Mouse (Mus musculus) frontal cortex, postnatal 10 days (tissue): ENCODE data around the gene Psmd5.

Experiments used
- DNase-seq, 2 experiments: peaks; one replicate each; pipeline ENCODE4 v3.0.0; 2022; ENCODE audit warnings: low spot score in 2 of 2, mixed read lengths in 1 of 2

The Psmd5 gene

DNA sequence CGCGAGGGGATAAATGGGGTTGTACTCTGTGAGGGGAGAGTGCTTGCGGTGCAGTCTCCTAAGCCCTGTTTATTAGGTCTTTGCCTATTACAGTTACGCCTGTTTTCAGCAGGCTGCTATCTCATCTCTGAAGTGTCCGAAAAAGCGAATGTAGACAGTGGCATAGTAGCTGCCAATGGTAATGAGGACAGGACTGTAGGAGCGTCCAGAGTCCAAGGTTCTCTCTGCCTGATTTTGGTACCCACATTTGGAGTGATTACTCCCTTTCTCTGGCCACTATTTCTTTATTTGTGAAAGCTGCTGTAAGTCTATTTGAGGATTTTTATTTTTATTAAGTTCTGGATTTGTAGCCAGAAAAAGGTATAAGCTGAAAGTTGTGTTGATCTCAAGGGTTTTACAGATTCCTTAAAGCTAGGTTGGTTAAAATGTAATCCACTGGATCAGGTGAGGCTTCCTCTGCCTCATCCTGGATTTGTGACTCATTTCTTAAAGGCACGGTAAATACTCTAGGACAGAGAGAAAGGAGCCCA lies at the start of gene Psmd5:
Gene Psmd5, minus strand, starts transcription at position 153 of the 530 bp plus-strand sequence.
- DNase-seq: no peak

DNA sequence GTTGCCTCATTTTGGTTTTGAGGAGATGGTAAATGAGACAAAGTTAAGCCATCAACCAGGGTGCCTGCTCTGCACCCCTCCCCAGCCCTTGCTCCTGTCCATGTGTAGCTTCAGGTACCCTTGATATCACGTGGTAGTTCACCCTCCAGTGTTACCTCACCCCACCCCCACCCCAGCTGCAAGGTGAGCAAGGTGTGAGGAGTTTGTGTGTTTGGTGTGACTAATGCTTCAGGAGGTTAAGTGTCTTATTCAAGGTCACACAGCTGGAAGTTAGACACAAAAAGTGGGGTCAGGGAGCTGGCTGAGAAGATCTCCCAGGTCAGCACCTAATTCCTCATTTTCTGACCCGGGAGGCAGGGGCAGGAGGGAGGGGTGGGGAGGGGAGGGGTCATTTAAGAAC lies 48.0 kb upstream of the Psmd5 start:
- DNase-seq: no peak

DNA sequence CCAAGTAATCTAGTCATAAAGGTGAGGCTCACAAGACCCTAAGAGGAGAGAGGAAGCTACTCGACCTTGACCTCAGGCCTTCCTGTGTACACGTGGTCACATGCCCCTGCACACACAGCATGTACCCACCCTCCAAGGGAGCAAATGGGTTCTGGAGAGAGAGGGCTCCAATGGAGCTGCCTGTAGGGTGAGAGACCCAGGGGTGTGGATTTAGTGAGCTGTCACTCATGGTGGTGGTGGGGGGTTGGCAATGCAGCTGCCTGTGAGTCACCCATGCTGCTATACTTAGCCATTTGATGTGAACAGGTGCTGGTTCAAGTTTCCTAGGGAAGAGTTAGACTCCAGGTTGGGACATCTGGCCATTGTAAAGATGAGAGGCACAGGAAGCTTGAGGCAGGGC lies 45.4 kb upstream of the Psmd5 start:
- DNase-seq: no peak

DNA sequence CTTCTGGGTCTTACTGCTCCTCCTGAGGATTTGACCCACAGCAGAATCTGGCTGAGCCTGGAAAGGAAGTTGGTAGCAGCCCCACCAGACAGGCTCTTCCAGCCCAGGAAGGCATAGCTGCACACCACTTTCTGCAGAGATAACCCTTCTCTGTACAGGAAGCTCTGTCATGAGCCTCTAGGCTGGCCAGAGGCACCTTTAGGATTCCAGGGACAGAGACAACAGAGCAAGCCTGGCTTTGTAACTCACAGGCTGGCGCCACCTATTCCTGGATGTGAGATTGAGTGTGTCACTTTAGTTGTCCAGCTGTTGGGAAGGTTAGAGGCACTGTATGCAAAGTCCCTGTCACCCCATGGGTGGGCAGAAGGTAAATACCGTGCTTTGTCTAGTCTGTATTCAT lies 40.3 kb upstream of the Psmd5 start:
- no peak for DNase-seq

DNA sequence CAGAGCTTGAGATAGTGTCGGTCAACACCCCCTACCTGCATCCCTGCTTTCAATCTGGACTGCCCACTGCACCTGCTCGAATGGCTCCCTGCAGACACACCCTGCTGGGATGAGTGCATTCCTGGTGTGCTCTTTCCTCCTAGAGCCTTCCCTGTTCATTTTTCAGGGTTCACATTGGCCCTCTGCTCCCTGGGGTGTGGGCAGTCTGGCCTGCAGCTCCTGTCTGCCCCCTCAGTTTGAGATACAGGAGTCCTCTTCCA lies 40.0 kb upstream of the Psmd5 start:
- DNase-seq: no peak

DNA sequence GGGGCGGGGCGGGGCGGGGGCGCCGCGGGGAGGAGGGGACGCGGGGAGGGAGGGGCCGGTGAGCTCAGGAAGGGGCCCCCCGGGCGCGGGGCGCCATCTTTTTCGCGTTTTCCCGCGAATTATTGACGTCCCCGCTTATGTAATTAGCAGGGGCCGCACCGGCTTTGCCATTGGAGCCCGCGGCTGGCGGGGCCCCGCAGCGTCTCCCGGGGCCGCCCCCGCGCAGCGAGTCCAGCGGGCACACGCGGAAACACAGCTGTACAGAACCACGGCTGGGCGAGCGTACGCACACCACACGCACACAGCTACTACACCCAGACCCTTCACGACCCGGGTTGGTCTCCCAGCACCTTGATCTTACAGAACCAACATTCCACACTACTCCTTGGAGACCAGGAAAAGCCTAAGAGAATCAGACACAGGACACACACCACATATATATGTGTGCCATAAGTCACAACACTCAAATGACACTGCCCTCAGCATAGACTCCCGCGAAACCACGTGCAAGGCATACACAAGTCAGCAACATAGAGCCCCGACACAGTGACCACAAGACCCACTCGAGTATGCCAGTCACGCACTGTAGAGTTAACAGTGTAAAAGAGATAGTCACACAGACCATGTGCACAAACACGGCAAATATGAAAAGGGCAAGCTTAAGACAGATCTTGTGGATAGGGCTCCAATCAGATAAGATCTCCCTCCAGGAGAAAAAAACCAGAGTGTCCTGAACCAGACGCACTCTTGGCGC lies 39.5 kb upstream of the Psmd5 start:
- DNase-seq: peak in 1 of 2 experiments; percentile 34

DNA sequence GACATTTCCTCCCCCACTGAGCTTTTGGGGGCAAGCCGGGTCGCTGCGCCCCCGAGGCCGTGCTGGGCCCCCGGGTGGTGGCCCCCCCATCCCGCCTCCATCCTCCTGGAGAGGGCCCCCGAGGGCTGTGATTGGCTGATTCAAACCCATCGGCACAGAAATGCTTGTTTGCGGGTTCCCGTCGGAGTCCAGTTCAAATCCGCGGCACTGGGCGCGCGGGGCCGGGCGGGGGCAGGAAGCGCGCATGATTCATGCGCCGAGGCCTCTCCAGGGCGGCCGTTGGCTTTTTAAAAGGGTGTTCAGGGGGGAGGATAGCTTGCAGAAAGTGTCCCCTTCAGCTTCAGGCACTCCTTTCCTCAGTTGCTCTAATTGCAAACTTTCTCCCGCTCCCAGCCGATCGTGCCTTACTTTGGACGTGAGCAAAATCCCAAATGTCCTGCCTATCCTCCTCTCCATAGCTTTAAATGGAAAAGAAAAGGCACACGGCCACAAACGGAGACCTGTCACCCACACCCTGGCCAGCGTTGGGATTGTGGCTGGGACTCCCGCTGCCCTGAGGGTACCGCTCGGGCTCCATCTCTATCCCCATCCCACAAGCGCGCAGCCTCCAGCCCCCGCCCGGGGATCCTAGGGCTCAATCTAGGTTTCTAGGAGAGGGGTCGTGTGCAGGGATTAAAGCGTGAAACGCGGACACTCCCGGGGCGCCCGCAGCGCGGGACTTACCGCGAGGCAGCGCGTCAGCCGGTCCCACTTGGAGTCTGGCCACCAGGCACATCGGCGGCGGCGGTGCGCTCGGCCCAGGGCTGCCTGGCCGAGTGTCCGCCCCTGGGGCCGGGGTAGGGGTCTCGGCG lies 38.7 kb upstream of the Psmd5 start, which contains the start of gene Phf19:
Gene Phf19, minus strand, starts transcription at position 809 of the 851 bp plus-strand sequence.
- no peak for DNase-seq

DNA sequence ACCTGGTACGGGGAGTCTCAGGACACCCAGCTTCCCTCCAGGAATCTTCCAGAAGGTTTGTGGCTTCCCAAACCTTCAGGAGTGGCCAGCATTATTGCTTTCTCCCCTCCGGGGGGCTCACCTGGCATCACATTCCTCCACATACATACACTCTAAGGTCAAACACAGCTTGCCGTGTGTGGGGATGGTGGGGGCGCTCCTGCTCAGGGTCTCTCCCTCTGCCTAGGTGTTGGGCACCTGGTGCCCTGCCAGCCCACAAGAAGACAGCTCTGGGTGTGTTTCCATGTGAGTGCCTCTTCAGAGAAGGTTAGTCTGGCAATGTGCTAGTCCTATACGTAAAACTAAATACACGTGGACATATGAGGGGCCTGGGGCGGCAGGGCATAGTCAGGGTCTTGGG lies 37.8 kb upstream of the Psmd5 start:
- no peak for DNase-seq

DNA sequence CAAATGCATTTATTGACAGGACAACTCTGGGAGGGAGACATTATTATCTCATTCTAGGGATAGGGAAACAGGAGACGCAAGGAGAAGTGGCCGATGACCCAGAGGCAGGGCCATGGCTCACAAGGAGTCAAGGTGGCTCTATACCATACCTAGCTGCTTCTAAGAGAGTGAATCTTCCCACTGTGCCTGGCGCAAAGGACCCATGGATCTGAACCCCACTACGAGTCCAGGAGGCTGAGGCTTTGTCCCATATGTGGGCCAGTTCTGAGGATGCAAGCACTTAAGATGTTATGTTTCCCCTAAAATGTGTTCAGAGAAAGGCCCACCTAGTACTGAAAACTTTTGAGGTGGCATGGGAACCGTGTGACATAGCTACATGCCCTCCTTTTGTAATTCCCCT lies 37.1 kb upstream of the Psmd5 start:
- DNase-seq: no peak

DNA sequence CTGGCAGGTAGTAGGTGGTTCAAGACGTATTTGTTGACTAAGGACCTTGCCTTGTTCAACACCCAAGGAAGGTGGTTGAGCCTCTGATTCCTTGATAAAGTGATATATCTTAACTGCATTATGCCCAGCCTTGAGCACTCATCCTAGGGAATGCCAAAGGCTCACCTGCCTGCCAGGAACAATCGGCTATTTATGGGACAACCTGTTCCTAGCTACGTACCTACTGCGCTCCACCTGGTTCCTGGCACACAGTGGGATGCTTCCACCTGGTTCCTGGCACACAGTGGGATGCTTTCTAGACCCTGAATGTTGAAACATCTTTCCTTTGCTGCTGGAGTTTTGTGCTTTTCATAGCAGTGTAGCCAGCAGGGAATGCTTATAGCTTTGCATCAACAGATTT lies 35.0 kb upstream of the Psmd5 start:
- DNase-seq: no peak

DNA sequence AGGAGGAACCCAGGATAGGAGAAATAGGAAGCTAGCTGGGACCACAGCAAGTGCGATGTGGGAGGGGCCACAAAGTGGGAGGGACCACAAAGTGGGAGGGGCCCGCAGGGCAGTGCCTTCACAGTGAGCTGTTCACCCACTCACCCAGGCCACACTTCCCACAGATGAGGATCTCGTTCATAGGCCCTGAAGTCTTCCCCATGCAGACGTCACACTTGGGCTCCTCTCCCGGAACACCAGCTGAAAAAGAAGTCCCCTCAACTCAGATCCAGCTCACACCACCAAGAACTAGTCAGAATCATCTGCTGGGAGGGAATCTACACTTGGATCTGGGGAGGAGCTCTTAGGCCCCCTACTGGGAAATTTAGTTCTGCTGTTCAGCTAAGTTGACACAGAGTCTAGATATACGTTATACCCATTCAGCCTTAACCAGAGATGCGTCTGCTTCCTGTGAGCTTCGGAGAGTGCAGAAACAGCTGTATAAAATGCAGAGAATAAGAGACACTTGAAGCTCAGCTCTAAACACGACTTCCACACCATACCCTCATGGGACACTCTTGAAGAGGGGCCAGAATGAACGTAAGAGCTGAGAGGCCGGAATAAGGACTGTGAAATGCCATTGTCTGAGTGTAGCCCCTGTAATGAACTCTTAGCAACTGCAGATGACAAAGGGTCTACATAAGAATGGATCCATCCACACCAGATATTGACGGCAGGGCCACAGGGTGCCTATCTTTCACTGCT lies 32.3 kb upstream of the Psmd5 start:
- peak; percentile 32 to 48 for DNase-seq

DNA sequence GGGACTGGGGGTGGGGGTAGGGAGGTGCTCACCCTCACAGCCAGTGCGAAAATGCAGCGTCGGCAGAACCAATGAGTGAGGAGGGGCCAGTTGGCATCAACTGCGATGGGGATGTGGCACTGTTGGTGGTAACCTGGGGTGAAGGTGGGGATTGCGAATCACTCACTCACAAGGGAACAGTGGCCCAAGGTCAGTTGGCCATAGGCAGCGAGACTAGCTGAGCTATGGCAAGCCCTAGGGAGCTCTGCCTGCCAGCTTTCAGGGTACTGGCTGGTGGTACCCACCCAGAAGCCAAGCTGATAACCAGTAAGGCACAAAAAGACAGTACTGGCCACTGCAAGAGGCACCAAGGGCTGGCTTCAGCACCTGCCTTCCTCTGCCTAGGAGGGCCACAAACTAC lies 31.7 kb upstream of the Psmd5 start:
- no peak for DNase-seq

DNA sequence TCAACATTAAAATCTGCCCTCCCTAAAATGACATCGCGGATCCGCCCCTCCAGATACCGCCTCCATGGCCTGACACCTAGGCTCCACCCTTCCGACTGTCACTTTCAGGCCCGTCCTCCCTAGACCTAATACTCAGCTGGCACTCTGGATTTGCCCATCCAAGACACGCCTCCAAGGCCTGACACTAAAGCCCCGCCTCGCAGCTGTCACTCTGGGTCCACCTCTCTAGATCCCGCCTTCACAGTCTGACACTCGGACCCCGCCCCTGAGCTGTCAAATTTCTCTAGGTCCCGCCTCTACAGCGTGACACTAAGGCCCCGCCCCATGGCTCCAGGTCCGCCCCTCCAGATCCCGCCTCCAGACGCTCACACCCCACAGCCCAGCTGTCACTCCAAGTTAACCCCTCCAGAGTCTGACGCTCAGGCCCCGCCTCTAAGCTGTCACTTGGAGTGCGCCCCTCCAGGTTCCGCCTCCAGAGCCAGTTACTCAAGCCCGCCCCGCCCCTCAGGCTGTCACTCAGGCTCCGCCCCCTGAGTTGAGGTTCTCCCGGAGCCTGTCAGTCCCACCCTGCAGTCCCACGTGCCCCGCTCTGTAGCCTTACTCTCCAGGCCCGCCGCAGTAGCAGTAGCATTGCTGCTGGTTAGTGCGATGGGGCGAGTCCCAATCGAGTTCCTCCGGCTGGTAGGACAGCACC lies 30.2 kb upstream of the Psmd5 start:
- peak; percentile 98 to 99 for DNase-seq

DNA sequence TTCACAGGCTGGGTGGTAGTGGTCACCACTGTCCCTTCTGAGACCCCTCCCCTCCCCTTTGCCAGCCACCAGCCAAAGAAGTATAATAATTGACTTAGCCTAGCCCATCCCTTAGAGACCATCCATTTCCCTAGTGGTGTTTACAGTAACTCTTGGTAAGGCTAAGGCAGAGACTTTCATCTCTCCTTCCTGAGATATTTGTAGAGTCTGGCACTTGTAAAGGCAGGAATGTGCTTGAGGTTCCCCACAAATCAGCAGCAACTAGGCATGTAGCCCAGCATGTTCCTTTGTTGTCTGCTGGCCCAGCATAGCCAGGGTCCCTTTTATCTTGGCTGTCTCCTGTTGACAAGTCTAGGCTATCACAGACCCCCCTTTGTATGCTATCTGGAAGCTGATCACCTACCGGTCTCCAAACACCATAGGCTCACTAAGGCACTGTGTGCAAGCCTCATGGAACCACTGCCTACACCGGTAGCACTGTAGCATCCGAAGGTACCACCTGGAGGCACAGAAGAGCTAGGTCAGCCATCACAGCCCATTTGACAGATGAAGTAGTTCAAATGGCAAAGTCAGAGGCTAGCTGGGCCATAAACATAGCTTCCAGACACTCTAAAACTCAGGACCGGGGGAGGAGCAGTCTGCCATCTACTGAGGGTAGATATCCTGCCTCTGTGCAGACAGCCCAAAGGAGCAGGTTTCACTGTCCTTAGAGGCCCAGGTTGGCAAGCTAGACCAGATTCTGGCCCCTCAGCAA lies 29.1 kb upstream of the Psmd5 start:
- DNase-seq: no peak

DNA sequence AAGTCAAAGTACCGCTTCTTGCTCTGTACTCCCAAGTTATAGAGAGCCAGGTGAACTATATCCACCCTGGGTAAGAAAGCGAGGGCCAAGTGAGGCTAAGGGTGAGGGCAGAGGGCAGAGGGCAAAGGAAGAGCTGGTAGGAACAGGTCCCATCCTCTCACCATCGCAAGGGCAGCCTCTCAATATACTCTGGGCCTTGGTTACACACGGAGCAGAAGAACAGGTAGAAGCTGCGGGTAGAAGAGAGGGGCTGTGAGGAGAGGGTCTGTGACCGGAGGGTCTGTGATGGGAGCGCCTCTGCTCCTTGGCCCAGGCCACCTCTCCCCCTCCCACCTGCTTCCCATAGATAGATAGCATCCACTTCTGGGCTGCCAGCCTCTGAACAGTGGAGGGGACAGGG lies 28.4 kb upstream of the Psmd5 start:
- no peak for DNase-seq

DNA sequence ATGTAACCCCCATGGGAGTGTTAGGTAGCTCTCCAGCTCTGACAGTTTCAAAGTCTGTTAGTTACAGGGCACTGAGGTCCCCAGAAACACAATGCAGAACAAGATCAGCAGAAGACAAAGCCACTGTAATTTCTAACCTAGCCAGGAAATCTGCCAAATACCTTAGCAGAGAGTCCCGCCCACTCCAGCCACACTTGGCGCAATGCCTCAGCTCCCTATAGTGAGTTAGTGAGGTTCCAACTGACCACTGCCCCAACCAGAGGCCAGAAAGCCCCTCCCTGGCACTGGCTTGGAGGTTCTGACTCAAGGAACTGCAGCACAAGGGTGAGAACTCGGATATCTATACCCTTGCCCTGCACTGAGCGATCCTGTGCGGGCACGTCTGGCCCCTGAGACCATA lies 28.0 kb upstream of the Psmd5 start:
- no peak for DNase-seq

DNA sequence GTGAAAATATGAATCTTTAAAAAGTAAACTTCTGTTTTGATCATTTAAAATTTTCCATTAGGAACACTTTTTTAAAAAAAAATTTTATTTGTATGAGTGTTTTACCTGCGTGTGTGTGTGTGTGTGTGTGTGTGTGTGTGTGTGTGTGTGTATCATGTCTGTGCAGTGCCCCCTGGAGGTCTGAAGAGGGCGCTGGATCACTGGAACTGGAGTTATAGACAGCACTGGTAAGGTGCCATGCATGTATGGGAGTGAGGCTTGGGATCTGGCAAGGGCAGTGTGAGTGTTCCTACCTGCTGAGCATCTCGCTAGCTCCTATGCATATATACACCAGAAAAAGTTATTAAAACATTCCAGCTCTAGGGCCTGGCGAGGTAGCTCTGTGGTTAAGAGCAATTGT lies 27.0 kb upstream of the Psmd5 start:
- DNase-seq: no peak

DNA sequence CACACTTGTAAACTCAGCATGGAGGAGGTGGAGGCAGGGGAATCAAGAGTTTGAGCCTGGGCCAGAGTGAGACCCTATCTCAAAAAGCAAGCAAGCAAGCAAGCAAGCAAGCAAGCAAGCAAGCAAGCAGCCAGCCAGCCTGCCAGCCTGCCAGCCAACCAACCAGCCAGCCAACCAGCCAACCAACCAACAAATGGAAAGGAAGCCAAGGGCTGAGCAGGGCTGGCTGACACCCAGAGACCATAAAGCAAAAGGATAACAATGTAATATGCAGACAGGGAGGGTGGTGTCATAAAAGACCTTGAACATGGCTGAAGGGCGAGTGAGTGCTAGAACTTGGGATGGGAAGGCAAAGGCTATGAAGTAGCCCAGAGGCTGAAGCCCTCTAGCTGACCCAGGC lies 25.6 kb upstream of the Psmd5 start:
- no peak for DNase-seq

DNA sequence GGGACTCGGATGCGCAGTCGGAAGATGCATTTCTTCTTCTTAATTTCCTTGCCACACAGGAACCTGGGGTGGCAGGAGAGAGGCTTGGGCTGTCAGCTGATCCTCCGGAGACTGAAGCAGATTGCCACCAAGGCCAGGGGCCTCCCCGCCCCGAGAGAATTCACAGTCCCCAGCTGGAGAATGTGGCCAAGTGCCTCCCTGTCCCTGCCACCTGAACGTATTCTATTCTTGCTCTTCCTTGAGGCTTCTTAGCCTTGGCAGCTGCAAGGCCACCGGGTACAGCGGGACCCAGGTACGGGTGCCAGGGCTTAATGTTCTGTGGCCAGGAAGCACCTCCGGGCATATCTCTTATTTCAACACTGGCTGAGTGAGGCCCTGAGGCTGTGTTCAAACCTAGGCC lies 24.9 kb upstream of the Psmd5 start:
- DNase-seq: no peak

DNA sequence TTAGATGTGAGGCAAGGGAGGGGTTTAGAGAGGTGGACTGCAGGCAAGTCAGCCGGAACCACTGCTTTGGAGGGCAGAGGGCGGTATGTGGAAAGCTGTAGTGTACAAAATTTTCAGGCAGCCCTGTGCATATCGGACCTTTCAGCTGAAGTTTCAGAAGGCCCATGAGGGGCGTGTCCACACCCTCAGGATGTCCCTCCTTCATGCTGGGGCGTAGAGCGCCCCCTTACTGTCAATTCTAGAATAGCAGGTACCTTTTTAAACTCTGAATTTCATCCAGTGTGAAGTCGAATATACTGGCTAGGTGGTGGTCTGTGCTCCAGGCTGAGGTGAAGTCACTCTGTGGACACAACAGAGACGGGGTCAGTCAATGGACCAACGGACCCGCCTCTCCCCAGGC lies 23.1 kb upstream of the Psmd5 start:
- DNase-seq: no peak

DNA sequence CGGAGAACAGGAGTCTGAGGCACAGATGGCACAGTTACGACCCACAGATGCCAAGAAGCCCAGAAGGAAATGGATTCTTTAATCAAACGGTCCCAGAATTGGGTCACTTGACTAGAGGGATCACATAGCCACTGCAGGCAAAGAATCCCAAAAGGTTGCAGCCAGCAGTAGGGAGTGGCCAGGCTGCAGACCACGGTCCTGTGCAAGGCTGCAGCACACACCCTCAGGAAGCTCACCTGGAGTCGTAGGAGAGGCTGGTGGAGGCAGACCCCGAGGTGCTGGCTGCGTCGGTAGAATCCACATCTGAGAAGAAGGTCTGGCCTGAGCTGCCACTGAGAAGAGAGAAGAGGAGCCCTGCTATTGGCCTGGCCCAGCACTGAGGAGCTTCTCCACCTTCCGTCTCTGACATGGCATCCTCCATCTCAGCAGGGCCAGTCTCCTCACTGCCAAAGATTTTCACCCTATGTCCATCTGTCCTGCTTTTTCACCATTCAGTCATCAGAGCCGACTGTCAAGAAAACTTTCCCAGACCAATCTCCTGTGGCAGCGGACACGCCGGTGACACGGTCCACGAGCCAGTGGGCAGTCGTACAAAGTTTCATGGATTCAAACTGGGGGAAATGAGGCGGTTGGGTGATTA lies 22.2 kb upstream of the Psmd5 start:
- no peak for DNase-seq
